Mouse (Mus musculus): ENCODE results near the gene Fhl2.
"Not testable (repeated sequence)": the region's sequence is repeated elsewhere in the genome, so short reads cannot be mapped to it uniquely, and the experiment has no call there.

The Fhl2 gene

GRCm38 (mm10) chr1:43192471-43192870 lies 4.3 kb downstream of the Fhl2 start:
- no peak for DNase-seq (ENCODE audit: low spot score in 2 of 2)

- no peak for DNase-seq (ENCODE audit: low spot score in 2 of 2)
Measured at GRCm38 (mm10) chr1:43191078-43191477, 5.7 kb downstream of the Fhl2 start.

- not testable (repeated sequence) for DNase-seq (ENCODE audit: low spot score in 2 of 2)
Measured at GRCm38 (mm10) chr1:43188893-43189292, 7.9 kb downstream of the Fhl2 start.

GRCm38 (mm10) chr1:43186334-43186733 lies 10.4 kb downstream of the Fhl2 start:
- DNase-seq (ENCODE audit: low spot score in 2 of 2): no peak

- no peak for DNase-seq (ENCODE audit: low spot score in 2 of 2)
Measured at GRCm38 (mm10) chr1:43180912-43181311, 15.9 kb downstream of the Fhl2 start.

- no peak for DNase-seq (ENCODE audit: low spot score in 2 of 2)
Measured at GRCm38 (mm10) chr1:43178780-43179179, 18.0 kb downstream of the Fhl2 start.

GRCm38 (mm10) chr1:43178378-43178777 lies 18.4 kb downstream of the Fhl2 start:
- no peak for DNase-seq (ENCODE audit: low spot score in 2 of 2)

- DNase-seq (ENCODE audit: low spot score in 2 of 2): no peak
Measured at GRCm38 (mm10) chr1:43173283-43174226, 23.2 kb downstream of the Fhl2 start.

- DNase-seq (ENCODE audit: low spot score in 2 of 2): no peak
Measured at GRCm38 (mm10) chr1:43171816-43172215, 25.0 kb downstream of the Fhl2 start.

GRCm38 (mm10) chr1:43171093-43171492 lies 25.7 kb downstream of the Fhl2 start:
- DNase-seq (ENCODE audit: low spot score in 2 of 2): no peak

- no peak for DNase-seq (ENCODE audit: low spot score in 2 of 2)
Measured at GRCm38 (mm10) chr1:43169661-43170060, 27.1 kb downstream of the Fhl2 start.

- DNase-seq (ENCODE audit: low spot score in 2 of 2): no peak
Measured at GRCm38 (mm10) chr1:43169227-43169626, 27.6 kb downstream of the Fhl2 start.

- no peak for DNase-seq (ENCODE audit: low spot score in 2 of 2)
Measured at GRCm38 (mm10) chr1:43168618-43169017, 28.2 kb downstream of the Fhl2 start.

GRCm38 (mm10) chr1:43168026-43168425 lies 28.8 kb downstream of the Fhl2 start:
- DNase-seq (ENCODE audit: low spot score in 2 of 2): no peak

GRCm38 (mm10) chr1:43164582-43164981 lies 32.2 kb downstream of the Fhl2 start:
- no peak for DNase-seq (ENCODE audit: low spot score in 2 of 2)

GRCm38 (mm10) chr1:43163467-43164418 lies 33.0 kb downstream of the Fhl2 start:
- peak; percentile 24 to 71 for DNase-seq (ENCODE audit: low spot score in 2 of 2)

GRCm38 (mm10) chr1:43163084-43163466 lies 33.7 kb downstream of the Fhl2 start:
- DNase-seq (ENCODE audit: low spot score in 2 of 2): no peak

GRCm38 (mm10) chr1:43162394-43162793 lies 34.4 kb downstream of the Fhl2 start:
- no peak for DNase-seq (ENCODE audit: low spot score in 2 of 2)

GRCm38 (mm10) chr1:43159429-43159828 lies 37.4 kb downstream of the Fhl2 start:
- DNase-seq (ENCODE audit: low spot score in 2 of 2): no peak

GRCm38 (mm10) chr1:43157907-43158306 lies 38.9 kb downstream of the Fhl2 start:
- DNase-seq (ENCODE audit: low spot score in 2 of 2): no peak

- DNase-seq (ENCODE audit: low spot score in 2 of 2): no peak
Measured at GRCm38 (mm10) chr1:43154491-43154890, 42.3 kb downstream of the Fhl2 start.

- no peak for DNase-seq (ENCODE audit: low spot score in 2 of 2)
Measured at GRCm38 (mm10) chr1:43153538-43153937, 43.2 kb downstream of the Fhl2 start.

All from spleen, postnatal 4 days (tissue).